Mouse (Mus musculus): ENCODE measurements around the gene Cpne8. TPM values are rescaled to one million over a fixed set of nuclear protein-coding genes. Genes with fewer than 3 reads are reported as not detected.
"Not testable (repeated sequence)": the region's sequence is repeated elsewhere in the genome, so short reads cannot be mapped to it uniquely, and the experiment has no call there.

Cpne8 gene
- polyA plus RNA-seq, 1 experiment from 2014 or later, result 6.6 TPM

DNA sequence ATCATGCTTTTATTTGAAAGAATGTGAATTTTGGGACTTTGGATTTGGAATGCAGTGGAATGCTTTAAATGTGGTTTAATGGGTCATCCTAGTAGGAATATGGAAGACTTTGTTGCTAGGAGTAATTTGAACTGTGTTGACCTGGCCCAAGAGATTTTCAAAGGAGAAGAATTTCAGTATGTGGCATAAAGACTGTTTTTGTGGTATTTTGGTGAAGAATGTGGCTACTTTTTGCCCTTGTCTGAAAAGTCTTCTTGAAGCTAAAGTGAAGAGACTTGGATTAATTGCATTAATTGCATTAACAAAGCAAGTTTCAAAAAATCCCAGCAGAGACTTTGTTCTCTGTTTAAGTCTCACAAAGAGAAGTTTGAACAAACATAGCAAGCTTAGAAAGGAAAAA lies 208.7 kb downstream of the Cpne8 start:
- H3K27me3 ChIP-seq (ENCODE audit: control insufficient read depth, insufficient read depth, low read length); H3K4me2 ChIP-seq (ENCODE audit: low read depth, low read length); H3K27ac ChIP-seq (ENCODE audit: low read length); ATAC-seq (replicated peaks; ENCODE audit: extremely low read depth, insufficient read depth, low FRiP score); H3K9me3 ChIP-seq (replicated peaks; ENCODE audit: control insufficient read depth, low read length); H3K4me1 ChIP-seq (ENCODE audit: control insufficient read depth, insufficient read depth, low read length); H3K9ac ChIP-seq (ENCODE audit: low read length); H3K36me3 ChIP-seq (ENCODE audit: control insufficient read depth, insufficient read depth); H3K4me3 ChIP-seq (ENCODE audit: low read length): not testable (repeated sequence)

DNA sequence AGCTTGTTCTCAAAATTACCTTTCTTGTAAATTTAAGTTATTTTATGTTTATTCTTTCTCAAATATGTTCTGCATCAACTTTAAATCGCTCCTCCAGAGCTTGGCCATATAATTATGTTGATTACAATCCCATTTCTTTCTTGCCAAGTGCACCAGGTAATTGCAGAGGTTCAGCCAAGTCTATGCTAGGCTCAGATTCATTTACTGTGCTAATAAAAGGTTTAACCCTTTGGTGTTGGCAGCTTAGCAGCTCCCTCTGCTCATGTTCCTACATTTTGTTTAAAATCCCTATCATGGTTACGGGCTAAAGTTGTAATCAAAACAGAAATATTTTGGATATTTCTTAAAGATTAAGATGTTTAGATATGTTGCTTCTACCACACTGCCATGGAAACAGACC lies 216.0 kb downstream of the Cpne8 start:
- WGBS, result 76% methylated on average over 2 of the region's 2 CpGs
- no peak for ATAC-seq (replicated peaks; ENCODE audit: extremely low read depth, insufficient read depth, low FRiP score)

DNA sequence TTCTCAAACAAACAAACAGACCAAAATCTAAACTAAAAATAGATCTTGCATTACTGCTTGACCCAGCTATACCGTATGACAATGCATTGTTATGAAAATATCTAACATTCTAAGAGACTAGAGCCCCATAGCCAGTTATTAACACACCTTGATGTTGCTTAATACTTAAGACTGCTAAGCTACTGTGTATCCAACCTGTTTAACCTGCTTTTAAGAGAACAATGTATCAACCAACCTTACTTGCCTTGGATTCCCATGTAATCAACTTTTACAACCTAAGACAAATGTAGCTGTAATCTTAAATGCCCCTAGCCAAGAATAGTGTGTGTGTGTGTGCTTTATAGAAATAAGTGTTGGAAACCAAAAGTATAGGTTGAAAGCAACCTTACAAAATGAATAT lies 233.2 kb downstream of the Cpne8 start:
- H3K4me3 ChIP-seq (ENCODE audit: low read length), result no peak overlapping the region
- no peak for ATAC-seq (replicated peaks; ENCODE audit: extremely low read depth, insufficient read depth, low FRiP score)
- H3K4me1 ChIP-seq (ENCODE audit: control insufficient read depth, insufficient read depth, low read length), result no peaks in the 10 kb centered on the region
- H3K9me3 ChIP-seq (replicated peaks; ENCODE audit: control insufficient read depth, low read length), result no peaks in the 10 kb centered on the region
- H3K36me3 ChIP-seq (ENCODE audit: control insufficient read depth, insufficient read depth), result no peaks in the 10 kb centered on the region
- no peaks in the 10 kb centered on the region for H3K27me3 ChIP-seq (ENCODE audit: control insufficient read depth, insufficient read depth, low read length)
- no peak overlapping the region for H3K27ac ChIP-seq (ENCODE audit: low read length)
- H3K9ac ChIP-seq (ENCODE audit: low read length), result no peak overlapping the region
- WGBS, result 78% methylated on average over 1 of the region's 1 CpGs
- no peak overlapping the region for H3K4me2 ChIP-seq (ENCODE audit: low read depth, low read length)

More for the DNA sequence above, 216.0 kb downstream of the Cpne8 start:
- H3K9ac ChIP-seq (ENCODE audit: low read length), result no peak overlapping the region
- H3K9me3 ChIP-seq (replicated peaks; ENCODE audit: control insufficient read depth, low read length), result no peaks in the 10 kb centered on the region
- no peak overlapping the region for H3K27ac ChIP-seq (ENCODE audit: low read length)
- H3K36me3 ChIP-seq (ENCODE audit: control insufficient read depth, insufficient read depth), result no peaks in the 10 kb centered on the region
- H3K4me2 ChIP-seq (ENCODE audit: low read depth, low read length), result no peak overlapping the region
- H3K4me1 ChIP-seq (ENCODE audit: control insufficient read depth, insufficient read depth, low read length), result no peaks in the 10 kb centered on the region
- no peak overlapping the region for H3K4me3 ChIP-seq (ENCODE audit: low read length)
- no peaks in the 10 kb centered on the region for H3K27me3 ChIP-seq (ENCODE audit: control insufficient read depth, insufficient read depth, low read length)

All from heart, embryonic 16.5 days (tissue).